Mouse (Mus musculus) megakaryocyte, adult 5-6 weeks (primary cell): ENCODE data around the gene Tmsb15b1. TPM values are rescaled to one million over a fixed set of nuclear protein-coding genes. Genes with fewer than 3 reads are reported as not detected.
"Not testable (repeated sequence)": the region's sequence is repeated elsewhere in the genome, so short reads cannot be mapped to it uniquely, and the experiment has no call there.

ENCODE experiments used
- ATAC-seq: 2 replicates; pipeline ENCODE4 v1.8.0; 2016; ENCODE audit warnings: mild to moderate bottlenecking, inconsistent platforms; ENCODE audit not compliant: poor library complexity, severe bottlenecking
- total RNA-seq, 2 experiments: library from RNA; stranded (forward) in 1 of 2; stranded (reverse) in 1 of 2; fragments of 153-499, 151-499 nt in 1 of 2; fragments of 221-1000, 200-1000 nt in 1 of 2; gene quantifications; 2 replicates each; pipeline versions ENCODE4 v1.2.3 to v1.2.4; 2015 to 2017

The Tmsb15b1 gene
- total RNA-seq (2015): 3.6 and 5.0 TPM in 2 replicates
- 1.3 and 4.1 TPM in 2 replicates for total RNA-seq (2017)

- ATAC-seq: peak; percentile 98
Observed at GRCm38 (mm10) chrX:136976424-136977084, at the start of gene Tmsb15b1, which contains the start of gene Tmsb15l. Tmsb15b1 (minus strand) TSS chrX:136976874. Tmsb15l (minus strand) TSS chrX:136976869.

- ATAC-seq: peak; percentile 89
Observed at GRCm38 (mm10) chrX:137019310-137019709, 42.6 kb upstream of the Tmsb15b1 start.

GRCm38 (mm10) chrX:137017668-137018067 lies 41.0 kb upstream of the Tmsb15b1 start:
- peak; percentile 55; the same call in 1 of the 2 replicates for ATAC-seq

- ATAC-seq: peak; percentile 82
Observed at GRCm38 (mm10) chrX:137015099-137015709, 38.5 kb upstream of the Tmsb15b1 start.

- ATAC-seq: no peak
Observed at GRCm38 (mm10) chrX:136996256-136996655, 19.6 kb upstream of the Tmsb15b1 start.

GRCm38 (mm10) chrX:136993641-136994040 lies 17.0 kb upstream of the Tmsb15b1 start:
- ATAC-seq: no peak

GRCm38 (mm10) chrX:136992978-136993547 lies 16.4 kb upstream of the Tmsb15b1 start, which contains the start of gene Zcchc18:
Zcchc18 (plus strand) TSS chrX:136993155.
- peak; percentile 84 for ATAC-seq

- peak; percentile 34 for ATAC-seq
Observed at GRCm38 (mm10) chrX:136992191-136992965, 15.7 kb upstream of the Tmsb15b1 start.

- peak; percentile 43 for ATAC-seq
Observed at GRCm38 (mm10) chrX:136991274-136991673, 14.6 kb upstream of the Tmsb15b1 start.

- ATAC-seq: peak; percentile 91
Observed at GRCm38 (mm10) chrX:136986039-136986438, 9.4 kb upstream of the Tmsb15b1 start.

- ATAC-seq: peak; percentile 53
Observed at GRCm38 (mm10) chrX:136978616-136979015, 1.9 kb upstream of the Tmsb15b1 start.

GRCm38 (mm10) chrX:136975397-136975796 lies 1.3 kb downstream of the Tmsb15b1 start, which contains the start of gene Tmsb15b2:
Tmsb15b2 (minus strand) TSS chrX:136975497.
- not testable (repeated sequence) for ATAC-seq

GRCm38 (mm10) chrX:136959688-136960087 lies 17.0 kb downstream of the Tmsb15b1 start:
- ATAC-seq: 0 out of 2 replicates have a peak, but pooled peaks have one; percentile 49

GRCm38 (mm10) chrX:136958300-136958699 lies 18.4 kb downstream of the Tmsb15b1 start:
- ATAC-seq: not testable (repeated sequence)

GRCm38 (mm10) chrX:136957583-136958279 lies 18.9 kb downstream of the Tmsb15b1 start:
- peak; percentile 96 for ATAC-seq

- no peak for ATAC-seq
Observed at GRCm38 (mm10) chrX:136937985-136938384, 38.7 kb downstream of the Tmsb15b1 start.

GRCm38 (mm10) chrX:136927031-136927430 lies 49.6 kb downstream of the Tmsb15b1 start, which contains the start of gene H2bfm:
H2bfm (plus strand) TSS chrX:136927325.
- no peak for ATAC-seq

- ATAC-seq: no peak
Observed at GRCm38 (mm10) chrX:136925863-136926262, 50.8 kb downstream of the Tmsb15b1 start.
